Mouse (Mus musculus): Measurements from ENCODE around the gene BC049715. TPM values are rescaled to one million over a fixed set of nuclear protein-coding genes. Genes with fewer than 3 reads are reported as not detected.

Gene BC049715
- total RNA-seq, 2 experiments from 2014 or later = 1.2 to 2.5 TPM

- ATAC-seq (replicated peaks; ENCODE audit: low FRiP score, low TSS enrichment, poor library complexity, severe bottlenecking) = no peak
These were observed 19.9 kb upstream of the BC049715 start for GRCm38 (mm10) chr6:136807395-136808013.

GRCm38 (mm10) chr6:136808014-136808417, 19.4 kb upstream of the BC049715 start, which contains the start of gene H2afj:
Gene H2afj, plus strand, starts transcription at chr6:136808244.
- peak; percentile 62 for ATAC-seq (replicated peaks; ENCODE audit: low FRiP score, low TSS enrichment, poor library complexity, severe bottlenecking)

GRCm38 (mm10) chr6:136808631-136809046, 18.8 kb upstream of the BC049715 start:
- ATAC-seq (replicated peaks; ENCODE audit: low FRiP score, low TSS enrichment, poor library complexity, severe bottlenecking) = peak; percentile 12

GRCm38 (mm10) chr6:136809077-136809476, 18.3 kb upstream of the BC049715 start:
- no peak for ATAC-seq (replicated peaks; ENCODE audit: low FRiP score, low TSS enrichment, poor library complexity, severe bottlenecking)

DNA sequence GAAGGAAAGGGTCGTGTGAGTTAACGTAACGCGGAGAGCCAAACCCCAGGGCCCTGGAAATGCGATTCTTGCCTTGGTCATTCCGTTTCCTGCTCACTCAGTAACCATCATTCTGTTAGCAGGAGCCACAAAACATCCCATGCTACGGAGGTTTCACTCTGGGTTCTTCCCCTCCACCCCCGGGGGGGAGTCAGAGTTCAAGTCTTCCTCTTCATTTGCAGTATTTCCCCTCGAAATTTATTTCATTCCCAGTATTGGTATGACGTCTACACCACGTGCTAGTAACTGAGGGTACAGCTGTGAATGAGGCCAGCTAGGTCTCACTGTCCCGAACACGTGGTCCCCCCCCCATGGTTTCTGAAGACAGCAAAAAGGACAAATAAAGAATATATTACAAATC, 17.8 kb upstream of the BC049715 start:
- ATAC-seq (replicated peaks; ENCODE audit: low FRiP score, low TSS enrichment, poor library complexity, severe bottlenecking) = no peak

- ATAC-seq (replicated peaks; ENCODE audit: low FRiP score, low TSS enrichment, poor library complexity, severe bottlenecking) = no peak
These were observed 16.2 kb upstream of the BC049715 start for GRCm38 (mm10) chr6:136811196-136811595.

GRCm38 (mm10) chr6:136813117-136813516, 14.3 kb upstream of the BC049715 start:
- no peak for ATAC-seq (replicated peaks; ENCODE audit: low FRiP score, low TSS enrichment, poor library complexity, severe bottlenecking)

GRCm38 (mm10) chr6:136815381-136815780, 12.0 kb upstream of the BC049715 start:
- no peak for ATAC-seq (replicated peaks; ENCODE audit: low FRiP score, low TSS enrichment, poor library complexity, severe bottlenecking)

DNA sequence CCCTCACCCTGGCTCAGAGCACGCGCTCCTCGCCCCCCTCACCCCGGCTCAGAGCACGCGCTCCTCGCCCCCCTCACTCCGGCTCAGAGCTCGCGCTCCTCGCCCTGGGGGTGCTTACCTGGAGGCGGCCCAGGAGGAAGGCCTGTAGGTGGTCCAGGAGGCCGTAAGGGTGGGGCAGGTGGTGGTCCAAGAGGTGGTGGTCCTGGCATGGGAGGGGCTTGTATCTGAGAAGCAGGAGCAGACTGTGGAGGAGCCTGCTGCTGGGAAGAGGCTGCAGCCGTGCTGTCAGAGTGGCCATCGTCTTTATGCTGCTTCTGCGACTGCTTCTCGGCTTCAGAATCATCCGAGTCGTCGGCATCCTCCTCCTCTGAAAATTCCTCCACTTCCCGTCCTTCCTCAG, 10.6 kb upstream of the BC049715 start:
- no peak for ATAC-seq (replicated peaks; ENCODE audit: low FRiP score, low TSS enrichment, poor library complexity, severe bottlenecking)

DNA sequence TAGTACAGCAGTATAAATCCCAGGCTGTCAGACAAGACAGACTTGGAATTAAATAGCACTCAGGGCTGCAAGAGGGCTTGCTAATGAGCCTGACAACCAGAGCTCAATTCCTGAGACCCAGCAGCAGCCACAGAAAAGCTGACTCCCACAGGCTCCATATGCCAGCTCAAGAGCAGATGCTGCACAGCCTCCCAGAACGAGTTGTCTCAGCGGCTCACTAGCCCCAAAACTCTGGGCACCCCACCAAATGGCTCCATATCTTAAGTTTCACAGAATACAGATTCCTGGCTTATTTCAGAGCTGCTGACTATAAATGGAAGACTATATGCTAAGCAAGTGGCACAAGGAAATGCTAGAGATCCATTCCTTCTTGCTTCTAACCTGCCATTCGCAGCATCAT, 9.9 kb upstream of the BC049715 start:
- no peak for ATAC-seq (replicated peaks; ENCODE audit: low FRiP score, low TSS enrichment, poor library complexity, severe bottlenecking)

GRCm38 (mm10) chr6:136820381-136820780, 7.0 kb upstream of the BC049715 start:
- no peak for ATAC-seq (replicated peaks; ENCODE audit: low FRiP score, low TSS enrichment, poor library complexity, severe bottlenecking)

GRCm38 (mm10) chr6:136821086-136821485, 6.3 kb upstream of the BC049715 start:
- ATAC-seq (replicated peaks; ENCODE audit: low FRiP score, low TSS enrichment, poor library complexity, severe bottlenecking) = no peak

DNA sequence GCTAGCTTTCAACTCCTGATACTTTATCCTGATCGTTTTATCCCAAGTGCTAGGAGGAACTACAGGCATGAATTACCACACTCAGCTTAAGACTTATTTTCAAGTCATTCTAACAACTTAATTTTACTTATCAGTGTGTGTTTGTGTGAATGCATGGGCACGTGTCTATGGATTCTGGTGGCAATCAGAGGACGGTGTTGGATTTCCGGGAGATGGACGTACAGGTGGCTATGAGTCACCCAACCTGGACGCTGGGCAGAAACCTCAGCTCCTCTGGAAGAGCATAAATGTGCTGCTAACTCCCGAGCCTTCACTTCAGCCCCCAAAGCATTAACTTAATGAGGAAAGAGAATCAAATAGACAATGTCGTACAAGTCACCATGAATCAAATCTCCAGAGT, 2.4 kb upstream of the BC049715 start:
- ATAC-seq (replicated peaks; ENCODE audit: low FRiP score, low TSS enrichment, poor library complexity, severe bottlenecking) = no peak

- ATAC-seq (replicated peaks; ENCODE audit: low FRiP score, low TSS enrichment, poor library complexity, severe bottlenecking) = no peak
These were observed 310 bp upstream of the BC049715 start for GRCm38 (mm10) chr6:136827116-136827515.

DNA sequence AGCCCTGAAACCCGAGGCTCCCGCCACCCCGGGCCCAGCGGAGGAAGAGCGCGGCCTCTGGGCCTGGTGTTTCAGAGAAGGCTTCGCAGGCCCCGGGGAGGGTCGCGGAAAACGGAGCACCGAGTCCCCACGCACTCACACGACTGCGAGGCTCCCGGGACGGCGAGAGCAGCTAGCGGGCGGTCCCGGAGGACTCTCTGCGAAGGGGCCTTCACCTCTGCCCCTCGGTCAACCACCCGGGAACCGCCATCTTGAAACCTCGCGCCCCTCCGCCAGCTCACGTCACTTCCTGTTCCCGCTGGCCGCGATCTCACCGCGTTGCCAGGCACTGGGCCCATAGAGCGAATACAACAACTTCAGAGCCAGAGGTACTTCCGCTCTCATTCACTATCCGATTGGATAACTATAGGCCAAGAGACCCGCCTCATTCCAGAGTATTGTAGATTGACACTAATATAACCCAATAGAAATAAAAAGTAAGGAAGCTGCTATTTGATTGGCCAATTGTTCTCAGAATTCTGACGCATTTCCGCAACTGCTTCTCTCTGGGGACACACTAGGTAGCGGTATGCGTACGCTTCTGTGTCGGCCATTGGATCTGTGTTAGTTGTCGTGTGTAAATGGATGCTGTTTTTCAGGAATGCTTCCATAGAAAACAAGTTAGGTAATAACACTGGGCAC, 595 bp downstream of the BC049715 start, which contains the start of gene Wbp11:
Wbp11 (minus strand) TSS at position 353 of the 681 bp plus-strand sequence.
- peak; percentile 99 for ATAC-seq (replicated peaks; ENCODE audit: low FRiP score, low TSS enrichment, poor library complexity, severe bottlenecking)

DNA sequence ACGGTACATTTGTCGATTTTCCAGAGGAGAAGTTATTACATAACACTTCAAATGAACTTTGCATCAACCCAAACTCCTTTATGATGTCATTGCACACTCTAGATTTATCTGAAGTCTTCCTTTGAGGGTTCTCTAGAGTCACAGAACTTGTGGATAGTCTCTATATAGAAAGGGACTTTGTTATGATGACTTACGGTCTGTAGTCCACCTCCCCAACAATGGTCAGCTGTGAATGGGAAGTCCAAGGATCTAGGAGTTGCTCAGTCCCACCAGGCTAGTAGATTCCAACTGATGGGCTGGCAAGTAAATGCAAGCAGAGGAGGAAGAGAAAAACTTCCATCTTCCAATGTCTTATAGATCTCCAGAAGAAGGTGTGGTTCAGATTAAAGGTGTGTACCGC, 1.3 kb downstream of the BC049715 start:
- ATAC-seq (replicated peaks; ENCODE audit: low FRiP score, low TSS enrichment, poor library complexity, severe bottlenecking) = no peak

DNA sequence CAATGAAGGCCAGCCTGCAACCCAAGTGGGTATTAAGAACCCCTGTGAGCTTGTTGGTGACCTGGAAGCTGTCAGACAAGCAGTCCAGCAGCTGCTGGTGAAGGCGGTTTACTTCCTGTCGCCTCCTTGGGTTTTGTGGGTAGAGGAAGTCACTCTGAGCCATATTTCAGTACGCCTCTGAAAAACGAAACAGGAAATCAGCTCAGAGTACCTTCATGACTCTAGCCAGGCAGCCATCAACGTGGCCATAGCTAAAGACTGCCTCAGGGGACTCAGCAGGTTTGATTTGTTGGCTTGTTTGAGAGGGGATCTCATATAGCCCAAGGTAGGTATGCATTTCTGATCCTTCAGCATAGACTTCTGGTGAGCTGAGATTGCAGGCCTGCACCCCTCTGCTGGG, 4.3 kb downstream of the BC049715 start:
- ATAC-seq (replicated peaks; ENCODE audit: low FRiP score, low TSS enrichment, poor library complexity, severe bottlenecking) = no peak

DNA sequence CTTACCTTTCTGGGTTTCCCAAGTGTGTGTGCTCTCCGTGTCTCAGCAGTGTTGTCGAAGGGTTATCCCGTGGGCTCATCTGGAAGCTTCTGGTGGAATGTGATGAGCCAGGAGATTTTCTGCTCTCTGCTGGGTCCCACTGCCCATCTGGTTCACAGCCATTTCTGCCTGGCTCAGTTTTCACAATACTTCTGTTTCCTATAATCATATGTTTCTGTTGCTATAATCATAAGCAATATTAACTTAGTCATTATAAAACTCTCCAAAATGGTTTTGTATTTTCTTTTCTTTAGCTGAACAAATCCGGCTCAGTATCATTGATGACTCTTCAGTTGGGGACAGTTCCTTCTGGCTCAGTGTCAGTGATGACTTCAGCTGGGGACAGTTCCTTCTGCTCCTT, 7.9 kb downstream of the BC049715 start, which contains the start of gene Smco3:
Smco3 (minus strand) TSS at position 101 of the 400 bp plus-strand sequence.
- ATAC-seq (replicated peaks; ENCODE audit: low FRiP score, low TSS enrichment, poor library complexity, severe bottlenecking) = no peak

DNA sequence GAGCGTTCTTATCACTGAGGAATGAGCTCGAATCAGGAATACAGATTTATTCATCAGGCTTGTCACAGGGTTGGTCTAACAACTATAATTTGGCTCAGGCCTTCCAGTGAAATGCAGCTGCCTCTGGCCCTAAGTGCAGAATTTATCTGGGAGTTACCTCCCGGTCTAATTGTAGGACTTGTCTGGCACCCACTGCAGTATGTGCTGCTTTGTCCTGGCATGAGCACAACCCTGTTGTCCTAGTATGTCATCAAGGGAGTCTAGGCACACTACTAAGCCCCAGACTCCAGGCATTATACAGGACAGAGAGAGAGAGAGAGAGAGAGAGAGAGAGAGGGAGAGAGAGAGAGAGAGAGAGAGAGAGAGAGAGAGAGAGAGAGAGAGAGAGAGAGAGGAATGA, 9.9 kb downstream of the BC049715 start:
- no peak for ATAC-seq (replicated peaks; ENCODE audit: low FRiP score, low TSS enrichment, poor library complexity, severe bottlenecking)

GRCm38 (mm10) chr6:136844903-136845302, 17.5 kb downstream of the BC049715 start:
- no peak for ATAC-seq (replicated peaks; ENCODE audit: low FRiP score, low TSS enrichment, poor library complexity, severe bottlenecking)

Measured in megakaryocyte-erythroid progenitor cell, adult 5-6 weeks (primary cell).